Mouse (Mus musculus) brain, adult 10 weeks (tissue): ENCODE measurements around the gene Vmac. TPM values are rescaled to one million over a fixed set of nuclear protein-coding genes. Genes with fewer than 3 reads are reported as not detected.

Experiments
- polyA plus RNA-seq: library from polyadenylated mRNA; stranded (reverse); fragments of 350-450 nt; fragmentation: Illumina TruSeq; extraction: RNeasy Lipid Tissue Mini Kit (QIAGEN cat#74804); gene quantifications from one replicate; pipeline ENCODE4 v1.2.3, GENCODE M21; 2015; ENCODE audit warnings: low read depth, low replicate concordance

Gene Vmac
- polyA plus RNA-seq, result 13.8 TPM

DNA sequence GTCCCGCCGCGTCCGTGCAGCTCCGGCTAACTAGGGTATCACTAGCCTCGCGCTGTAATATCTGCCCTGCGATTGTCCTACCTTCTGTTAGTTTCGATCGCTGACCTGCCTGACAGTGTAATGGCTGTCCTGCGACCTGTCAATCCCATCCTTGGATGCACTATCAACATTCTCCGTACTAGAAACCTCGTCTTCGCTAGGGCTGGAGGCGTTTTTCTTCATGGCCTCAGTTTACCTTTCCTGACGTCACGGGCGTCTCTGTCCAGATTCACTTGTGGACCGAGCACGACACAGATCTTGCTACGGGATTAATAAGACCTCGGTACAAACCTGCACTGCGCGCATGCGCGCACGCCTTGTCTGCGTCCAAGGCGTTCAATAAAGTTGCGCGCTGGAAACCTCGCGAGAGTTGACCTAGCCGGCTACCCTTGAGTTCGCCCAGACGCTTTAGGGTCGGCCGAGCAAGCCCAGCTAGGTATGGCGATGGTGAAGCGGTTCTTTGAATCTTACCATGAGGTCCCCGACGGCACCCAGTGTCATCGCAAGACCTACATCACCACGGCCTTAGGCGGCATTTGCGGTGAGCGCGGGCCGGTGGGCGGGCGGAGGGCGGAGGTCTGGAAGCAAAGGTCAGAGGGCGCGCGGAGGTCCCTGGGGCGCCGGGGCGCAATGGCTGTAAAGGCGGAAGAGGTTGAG, at the start of gene Vmac, which contains the start of gene Ndufa11:
Gene Vmac (minus strand): TSS at position 660 of the 696 bp plus-strand sequence.
Gene Ndufa11 (plus strand): TSS at position 405 of the 696 bp plus-strand sequence.

DNA sequence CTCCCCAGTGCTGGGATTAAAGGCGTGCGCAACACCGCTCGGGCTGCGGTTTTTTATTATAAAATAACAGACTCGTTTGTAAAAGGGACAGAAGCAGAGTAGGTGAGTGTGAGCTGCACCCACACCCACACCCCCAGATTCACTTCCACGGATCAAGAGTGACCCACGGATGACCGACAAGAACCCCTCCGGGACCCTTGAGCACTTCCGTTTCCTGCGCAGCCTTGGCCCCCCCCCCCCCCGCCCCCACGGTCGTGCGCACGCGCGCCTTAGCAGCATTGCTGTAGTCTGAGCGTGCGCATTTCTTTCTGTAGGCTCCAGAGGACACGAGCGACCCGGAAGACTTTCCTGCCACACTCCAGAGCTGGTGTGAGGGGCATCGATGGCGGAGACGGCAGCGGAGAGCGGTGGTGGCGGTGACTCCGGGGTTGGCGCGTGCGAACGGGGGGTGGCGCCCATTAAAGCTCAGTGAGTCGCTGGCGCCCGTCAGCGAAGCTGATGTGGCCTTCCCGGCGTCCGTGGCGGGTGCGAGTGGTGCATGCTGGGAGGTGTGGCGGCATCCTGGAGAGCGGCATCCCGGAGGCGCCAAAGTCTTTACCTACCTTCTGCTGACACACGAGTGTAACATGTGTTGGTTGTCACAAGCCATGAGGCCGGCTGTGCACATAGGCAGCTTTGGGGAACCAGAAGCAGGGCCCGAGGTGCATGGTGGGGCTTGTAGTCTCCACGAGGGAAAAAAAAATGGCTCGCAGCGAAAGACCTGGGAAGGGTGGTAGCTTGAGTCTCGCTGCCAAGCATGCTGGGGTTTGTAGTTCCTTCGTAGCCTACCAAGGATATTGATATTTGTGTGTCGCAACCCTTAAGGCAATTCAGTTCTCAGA, 46.9 kb upstream of the Vmac start, which contains the start of gene Dus3l:
Gene Dus3l (plus strand): TSS at position 284 of the 881 bp plus-strand sequence.

DNA sequence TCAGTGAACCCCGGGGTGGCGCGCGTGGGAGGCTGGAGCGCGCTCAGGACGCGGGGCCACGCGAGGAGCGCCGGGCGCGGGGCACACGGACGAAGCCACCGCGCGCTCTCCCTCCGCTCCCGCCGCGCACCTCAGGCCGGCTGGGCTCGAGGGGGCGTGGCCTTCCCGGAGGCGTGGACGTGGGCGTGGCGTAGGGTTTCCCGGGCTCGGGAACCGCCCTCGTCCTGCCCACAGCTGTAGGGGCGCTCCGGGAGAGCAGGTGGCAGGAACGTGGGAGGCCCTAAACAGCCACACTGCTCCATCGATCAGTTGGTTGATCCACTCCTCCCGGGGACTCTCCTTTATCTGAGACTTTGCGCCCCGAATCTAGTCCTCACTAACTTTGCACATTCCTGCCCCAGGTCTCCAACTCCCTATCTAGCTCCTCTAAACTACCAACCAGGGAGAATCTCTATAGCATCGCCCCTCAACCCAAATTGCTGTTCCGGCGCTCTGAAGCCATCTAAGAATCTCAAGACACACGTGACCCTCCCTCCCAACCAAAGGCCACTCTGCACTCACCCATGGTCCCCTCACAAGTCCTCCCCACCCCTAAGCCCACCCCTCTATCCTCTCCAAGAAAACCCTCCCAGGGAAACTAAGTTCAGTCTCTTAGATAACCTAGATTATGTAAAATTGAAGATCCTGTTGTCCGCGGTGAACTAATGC, 39.7 kb upstream of the Vmac start, which contains the start of gene Nrtn:
Gene Nrtn (minus strand): TSS at position 115 of the 708 bp plus-strand sequence.

DNA sequence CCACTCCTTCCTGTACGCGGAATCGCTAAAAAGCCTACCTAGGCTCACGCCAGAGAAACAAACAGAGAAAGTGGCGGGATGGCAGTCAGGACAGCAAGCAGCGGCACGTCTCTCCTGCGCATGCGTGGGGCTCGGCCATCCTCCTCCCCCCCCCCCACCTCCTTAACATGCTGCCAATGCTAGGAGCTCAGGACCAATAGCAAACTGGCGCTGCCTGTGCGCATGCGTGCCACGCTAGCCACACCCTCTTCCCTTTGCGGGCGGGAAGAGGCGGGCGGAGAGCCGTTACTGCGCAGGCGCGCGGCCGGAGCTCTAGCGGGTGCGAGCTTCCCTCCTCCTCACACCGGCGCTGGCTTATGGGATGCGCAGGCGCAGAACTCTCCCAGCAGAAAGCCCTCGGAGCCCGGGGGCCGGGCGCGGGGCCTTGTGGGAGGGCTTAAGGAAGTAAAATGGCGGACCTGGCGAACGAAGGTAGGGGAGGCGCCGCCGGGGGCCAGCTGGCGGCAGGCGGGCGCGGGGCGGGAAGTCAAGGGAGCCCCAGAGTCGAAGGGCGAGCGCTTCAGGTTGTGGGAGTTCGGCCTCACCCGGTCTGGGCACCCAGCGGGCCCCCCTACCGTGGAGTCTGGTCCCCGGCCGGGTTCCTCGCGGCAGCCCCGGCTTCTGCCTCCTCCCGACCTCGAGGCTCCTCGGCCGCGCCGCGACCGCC, 44.7 kb downstream of the Vmac start, which contains the start of gene Ranbp3:
Gene Ranbp3 (plus strand): TSS at position 354 of the 706 bp plus-strand sequence.

Other genes with a start within 250 kb of the Vmac start
- gene Ptprs, start 241.5 kb downstream of the Vmac start, polyA plus RNA-seq, result 220 TPM
- not detected for gene Znrf4, start 205.6 kb downstream of the Vmac start, polyA plus RNA-seq
- gene Gm20219, start 163.6 kb downstream of the Vmac start, polyA plus RNA-seq, result 3.2 TPM
- 64.6 TPM for gene Safb2, start 133.4 kb downstream of the Vmac start, polyA plus RNA-seq
- 74.2 TPM for gene Safb, start 133.2 kb downstream of the Vmac start, polyA plus RNA-seq
- 214 TPM for gene 2410015M20Rik, start 108.3 kb downstream of the Vmac start, polyA plus RNA-seq
- gene Rpl36, start 104.6 kb downstream of the Vmac start, polyA plus RNA-seq, result 1,130 TPM
- 49.1 TPM for gene Lonp1, start 91.1 kb downstream of the Vmac start, polyA plus RNA-seq
- gene Catsperd, start 89.9 kb downstream of the Vmac start, polyA plus RNA-seq, result 0.77 TPM
- gene Ranbp3, start 44.7 kb downstream of the Vmac start, polyA plus RNA-seq, result 75.1 TPM
- 512 TPM for gene Ndufa11, start 255 bp downstream of the Vmac start, polyA plus RNA-seq
- 2.6 TPM for gene Nrtn, start 39.5 kb upstream of the Vmac start, polyA plus RNA-seq
- gene Dus3l, start 46.7 kb upstream of the Vmac start, polyA plus RNA-seq, result 73.7 TPM
- gene Prr22, start 52.2 kb upstream of the Vmac start, polyA plus RNA-seq, result 1.7 TPM
- 2.1 TPM for gene Rfx2, start 113.0 kb upstream of the Vmac start, polyA plus RNA-seq
- gene Acsbg2, start 156.4 kb upstream of the Vmac start, polyA plus RNA-seq, result not detected
- 0.33 TPM for gene 1700061G19Rik, start 157.5 kb upstream of the Vmac start, polyA plus RNA-seq
- 54.9 TPM for gene Mllt1, start 217.4 kb upstream of the Vmac start, polyA plus RNA-seq